Mouse (Mus musculus) erythroblast, embryonic 14.5 days (primary cell): ENCODE data around the gene Zfp385a.

Experiments
- GATA1 ChIP-seq: IDR thresholded peaks from 2 replicates; pipeline ENCODE4 v1.6.1; 2012; ENCODE audit warnings: low read length, inconsistent platforms, mixed read lengths
- TAL1 ChIP-seq: IDR thresholded peaks from 3 replicates; pipeline ENCODE4 v1.6.1; 2012; ENCODE audit warnings: low read length, inconsistent platforms, mixed read lengths

- no peak for TF ChIP-seq GATA1
- TF ChIP-seq TAL1 = no peak
Observed at GRCm38 (mm10) chr15:103318201-103318816, 21.6 kb downstream of the Zfp385a start.
